Mouse (Mus musculus): ENCODE results near the gene Dync1i1. TPM values are rescaled to one million over a fixed set of nuclear protein-coding genes. Genes with fewer than 3 reads are reported as not detected.
"Not testable (repeated sequence)": the region's sequence is repeated elsewhere in the genome, so short reads cannot be mapped to it uniquely, and the experiment has no call there.

The Dync1i1 gene
- polyA plus RNA-seq (2012), result not detected in 2 replicates

DNA sequence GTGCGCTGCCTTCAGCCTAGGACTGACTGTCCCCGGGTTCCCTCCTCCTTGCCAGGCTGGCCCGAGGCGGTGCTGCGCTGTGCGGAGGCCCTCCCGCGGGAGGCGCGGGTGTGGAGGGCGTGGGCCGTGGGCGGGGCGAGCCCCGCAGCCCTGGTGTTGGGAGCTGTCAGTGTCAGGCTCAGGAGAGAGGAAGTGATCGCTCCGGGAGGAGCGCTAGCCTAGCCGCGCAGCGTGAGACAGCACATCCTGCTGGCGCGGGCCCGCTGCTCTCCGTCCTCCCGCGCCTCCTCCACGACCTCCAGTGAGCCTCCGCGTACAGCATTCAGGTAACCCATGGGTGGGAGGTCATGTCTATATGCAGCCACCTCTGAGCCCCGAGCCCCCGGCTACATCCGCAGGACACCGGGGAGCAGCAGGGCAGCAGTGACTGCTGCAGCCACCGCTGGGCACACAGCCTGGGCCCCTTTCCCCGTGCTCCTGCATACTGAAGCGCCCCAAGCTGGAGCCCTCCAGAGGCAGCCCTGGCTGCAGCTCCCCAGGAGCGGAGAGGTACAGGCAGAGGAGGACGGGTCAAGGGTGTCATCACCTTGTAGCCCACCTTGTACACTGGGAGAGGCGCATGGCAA lies at the start of gene Dync1i1:
Gene Dync1i1, plus strand, starts transcription at position 29 of the 626 bp plus-strand sequence.
- peaks cover 16% of the 10 kb centered on the region for H3K27me3 ChIP-seq (ENCODE audit: control insufficient read depth)
- H3K4me3 ChIP-seq (replicated peaks), result no peak within 1 kb of the TSS

DNA sequence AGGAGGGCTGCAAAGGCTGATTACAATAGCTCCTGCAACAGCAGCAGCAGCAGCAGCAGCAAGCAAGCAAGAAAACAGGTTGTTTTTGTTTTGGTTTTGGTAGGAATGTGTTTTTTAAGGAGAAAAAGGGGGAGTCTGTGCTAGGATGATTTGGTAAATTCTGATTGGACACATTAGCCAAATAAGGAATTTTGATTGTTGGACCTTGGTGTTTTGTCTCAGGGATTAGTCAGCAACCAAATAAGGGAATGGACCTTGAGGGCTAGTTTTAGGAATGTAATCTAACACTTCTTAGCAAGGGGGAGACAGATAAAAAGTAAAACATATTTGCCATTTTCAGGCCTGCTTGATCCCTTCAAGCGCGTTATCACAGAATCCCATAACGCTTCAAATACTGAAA lies 45.7 kb upstream of the Dync1i1 start:
- H3K27me3 ChIP-seq (ENCODE audit: control insufficient read depth), result no peaks in the 10 kb centered on the region
- no peaks in the 10 kb centered on the region for H3K9me3 ChIP-seq (ENCODE audit: control insufficient read depth, low read length)
- H3K36me3 ChIP-seq (ENCODE audit: control insufficient read depth), result no peaks in the 10 kb centered on the region
- TF ChIP-seq GATA1 (IDR thresholded peaks at IDR 0.05; ENCODE audit: low read length) (no peak), TAL1 (IDR thresholded peaks at IDR 0.05; ENCODE audit: low read length) (no peak)
- no peaks in the 10 kb centered on the region for H3K4me1 ChIP-seq (ENCODE audit: control insufficient read depth)
- H3K4me3 ChIP-seq (replicated peaks), result no peak overlapping the region

More for the DNA sequence above, at the start of gene Dync1i1:
- H3K9me3 ChIP-seq (ENCODE audit: control insufficient read depth, low read length), result no peaks in the 10 kb centered on the region
- H3K4me1 ChIP-seq (ENCODE audit: control insufficient read depth), result peaks cover 3% of the 10 kb centered on the region; the same call in 1 of the 2 replicates
- TF ChIP-seq GATA1 (IDR thresholded peaks at IDR 0.05; ENCODE audit: low read length), result no peak
- no peaks in the 10 kb centered on the region for H3K36me3 ChIP-seq (ENCODE audit: control insufficient read depth)

DNA sequence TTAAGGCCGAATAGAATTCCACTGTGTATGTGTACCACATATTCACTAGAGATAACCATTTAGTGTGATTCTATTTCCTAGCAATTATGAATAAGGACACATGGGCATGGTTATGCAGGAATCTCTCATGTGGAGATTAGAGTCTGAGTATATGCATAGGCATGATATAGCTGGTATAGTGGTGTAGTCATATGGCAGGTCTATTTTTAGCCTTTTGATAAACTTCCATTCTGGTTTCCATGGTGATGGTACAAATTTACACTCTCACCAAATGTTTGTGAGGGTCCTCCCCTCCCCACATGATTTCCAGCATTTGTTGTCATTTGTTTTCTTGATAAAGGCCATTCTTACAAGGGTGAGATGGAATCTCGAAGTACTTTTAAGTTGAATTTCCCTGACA lies 23.6 kb upstream of the Dync1i1 start:
- no peaks in the 10 kb centered on the region for H3K4me1 ChIP-seq (ENCODE audit: control insufficient read depth)
- no peak overlapping the region for H3K4me3 ChIP-seq (replicated peaks)
- no peaks in the 10 kb centered on the region for H3K36me3 ChIP-seq (ENCODE audit: control insufficient read depth)
- H3K9me3 ChIP-seq (ENCODE audit: control insufficient read depth, low read length), result no peaks in the 10 kb centered on the region
- no peaks in the 10 kb centered on the region for H3K27me3 ChIP-seq (ENCODE audit: control insufficient read depth)
- no peak for TF ChIP-seq TAL1 (IDR thresholded peaks at IDR 0.05; ENCODE audit: low read length)
- TF ChIP-seq GATA1 (IDR thresholded peaks at IDR 0.05; ENCODE audit: low read length), result no peak

DNA sequence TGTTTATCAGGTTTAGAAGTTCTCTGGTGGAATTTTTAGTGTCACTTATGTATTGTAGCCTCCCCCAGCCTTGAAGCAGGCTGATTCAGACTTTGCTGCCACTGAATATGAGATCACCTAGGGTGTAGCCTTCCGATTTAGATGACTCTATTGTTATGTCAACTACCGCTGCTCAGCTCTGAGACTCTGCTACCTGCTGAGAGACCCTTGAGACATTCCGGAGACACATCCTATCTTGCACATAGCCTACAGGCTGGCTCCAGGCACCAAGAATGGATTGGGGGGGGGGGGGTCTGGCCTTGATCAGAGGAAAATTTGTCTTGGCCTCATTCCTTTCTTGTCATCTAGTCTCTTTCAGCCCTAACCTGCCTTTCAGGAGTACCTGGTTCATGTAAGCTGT lies 17.5 kb upstream of the Dync1i1 start:
- not testable (repeated sequence) for H3K9me3 ChIP-seq (ENCODE audit: control insufficient read depth, low read length); H3K4me3 ChIP-seq (replicated peaks); H3K36me3 ChIP-seq (ENCODE audit: control insufficient read depth); H3K27me3 ChIP-seq (ENCODE audit: control insufficient read depth); H3K4me1 ChIP-seq (ENCODE audit: control insufficient read depth)

DNA sequence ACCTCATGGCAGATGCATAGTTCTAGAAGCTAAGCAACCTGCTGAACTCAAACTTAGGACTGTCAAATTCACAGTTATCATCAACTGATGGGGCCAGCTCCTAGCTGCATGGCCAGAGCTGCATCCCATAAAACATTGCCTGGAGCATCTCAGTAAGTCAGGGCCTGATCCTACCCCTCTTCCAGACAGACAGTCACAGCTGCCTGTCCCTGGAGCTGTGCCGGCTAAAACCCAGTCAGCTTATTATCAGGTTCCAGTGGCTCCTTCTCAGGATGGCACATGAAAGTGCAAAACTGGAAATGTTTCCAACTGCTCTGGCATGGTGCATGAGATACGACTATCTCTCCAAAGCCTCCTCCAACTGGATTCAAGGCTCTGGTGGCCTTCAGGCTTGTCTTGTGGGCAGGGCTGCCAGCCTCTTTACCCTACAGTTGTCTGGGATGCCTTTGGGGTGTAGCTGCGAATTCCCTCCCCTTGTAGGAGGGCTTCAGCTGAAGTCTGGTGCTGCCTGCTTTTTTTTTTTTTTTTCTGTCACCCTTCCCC lies 15.3 kb upstream of the Dync1i1 start:
- Histone ChIP-seq H3K4me1 (ENCODE audit: control insufficient read depth) (no peaks in the 10 kb centered on the region), H3K4me3 (replicated peaks) (no peak overlapping the region), H3K27me3 (ENCODE audit: control insufficient read depth) (no peaks in the 10 kb centered on the region), H3K9me3 (ENCODE audit: control insufficient read depth, low read length) (no peaks in the 10 kb centered on the region), H3K36me3 (ENCODE audit: control insufficient read depth) (no peaks in the 10 kb centered on the region)
- TF ChIP-seq GATA1 (IDR thresholded peaks at IDR 0.05; ENCODE audit: low read length) (no peak), TAL1 (IDR thresholded peaks at IDR 0.05; ENCODE audit: low read length) (no peak)

DNA sequence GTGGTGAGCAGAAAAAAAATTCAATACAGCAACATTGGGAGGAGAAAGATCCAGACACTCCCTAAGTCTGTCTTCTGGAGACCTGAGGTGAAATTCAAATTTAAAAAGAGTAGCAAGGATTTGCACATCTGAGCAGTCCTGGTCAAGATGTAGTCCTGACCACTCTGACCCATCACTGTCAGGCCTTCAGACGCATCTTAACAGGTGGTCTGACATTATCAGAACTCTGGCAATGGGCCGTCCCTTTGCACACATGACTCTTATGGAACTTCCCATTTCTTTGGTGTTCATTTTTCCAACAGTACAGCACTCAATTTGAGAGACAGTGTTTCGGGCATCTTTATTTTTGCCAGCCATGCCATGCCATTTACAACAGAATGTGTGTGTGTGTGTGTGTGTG lies 12.8 kb upstream of the Dync1i1 start:
- TF ChIP-seq GATA1 (IDR thresholded peaks at IDR 0.05; ENCODE audit: low read length) (no peak), TAL1 (IDR thresholded peaks at IDR 0.05; ENCODE audit: low read length) (no peak)
- no peaks in the 10 kb centered on the region for H3K9me3 ChIP-seq (ENCODE audit: control insufficient read depth, low read length)
- no peaks in the 10 kb centered on the region for H3K4me1 ChIP-seq (ENCODE audit: control insufficient read depth)

DNA sequence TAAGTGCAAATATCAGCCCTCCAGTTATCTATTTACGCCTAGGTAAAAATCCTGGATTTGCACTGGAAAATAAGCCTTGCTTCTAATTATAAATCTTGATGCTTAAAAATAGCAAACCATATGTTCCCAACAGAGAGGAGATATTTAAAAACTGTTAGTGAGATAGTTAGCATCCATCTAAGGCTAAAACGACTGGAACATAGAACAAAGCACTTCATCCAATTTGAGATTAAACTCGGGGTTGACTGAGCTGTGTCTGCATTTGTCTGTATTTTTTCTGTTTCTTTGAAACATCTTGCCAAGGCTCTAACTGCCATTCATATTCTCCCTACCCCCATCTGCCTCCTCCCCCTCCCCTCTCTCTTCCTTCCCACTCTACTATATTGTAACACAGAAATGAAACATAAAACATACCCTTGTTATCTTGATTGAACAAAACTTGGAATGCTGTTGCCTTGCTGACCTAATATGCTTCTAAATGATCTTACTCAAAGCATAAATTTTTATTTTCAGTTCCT lies 10.3 kb upstream of the Dync1i1 start:
- Histone ChIP-seq H3K9me3 (ENCODE audit: control insufficient read depth, low read length) (no peaks in the 10 kb centered on the region), H3K27me3 (ENCODE audit: control insufficient read depth) (no peaks in the 10 kb centered on the region), H3K36me3 (ENCODE audit: control insufficient read depth) (no peaks in the 10 kb centered on the region), H3K4me1 (ENCODE audit: control insufficient read depth) (no peaks in the 10 kb centered on the region), H3K4me3 (replicated peaks) (no peak overlapping the region)
- TF ChIP-seq GATA1 (IDR thresholded peaks at IDR 0.05; ENCODE audit: low read length) (no peak), TAL1 (IDR thresholded peaks at IDR 0.05; ENCODE audit: low read length) (no peak)

More for the DNA sequence above, 12.8 kb upstream of the Dync1i1 start:
- H3K4me3 ChIP-seq (replicated peaks), result no peak overlapping the region
- no peaks in the 10 kb centered on the region for H3K27me3 ChIP-seq (ENCODE audit: control insufficient read depth)
- H3K36me3 ChIP-seq (ENCODE audit: control insufficient read depth), result no peaks in the 10 kb centered on the region

DNA sequence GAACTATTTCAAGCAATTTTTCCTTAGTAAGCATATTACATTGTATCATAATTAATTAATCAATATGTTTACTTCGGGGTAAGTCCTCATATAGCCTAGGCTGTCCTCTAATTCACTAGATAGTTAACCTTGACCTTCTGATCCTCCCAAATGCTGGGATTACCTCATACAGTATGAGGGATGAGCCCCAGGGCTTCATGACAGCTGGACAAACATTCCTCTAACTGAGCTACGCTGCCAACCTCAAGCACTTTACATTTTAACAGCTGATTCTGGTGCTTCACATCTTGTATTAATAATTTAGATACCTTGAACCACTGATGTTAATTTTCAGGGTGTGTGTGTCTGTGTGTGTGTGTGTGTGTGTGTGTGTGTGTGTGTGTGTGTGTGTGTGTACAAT lies 6.5 kb upstream of the Dync1i1 start:
- Histone ChIP-seq H3K36me3 (ENCODE audit: control insufficient read depth) (no peaks in the 10 kb centered on the region), H3K4me3 (replicated peaks) (no peak overlapping the region), H3K27me3 (ENCODE audit: control insufficient read depth) (no peaks in the 10 kb centered on the region), H3K4me1 (ENCODE audit: control insufficient read depth) (no peaks in the 10 kb centered on the region), H3K9me3 (ENCODE audit: control insufficient read depth, low read length) (no peaks in the 10 kb centered on the region)
- TF ChIP-seq GATA1 (IDR thresholded peaks at IDR 0.05; ENCODE audit: low read length), result no peak
- no peak for TF ChIP-seq TAL1 (IDR thresholded peaks at IDR 0.05; ENCODE audit: low read length)

DNA sequence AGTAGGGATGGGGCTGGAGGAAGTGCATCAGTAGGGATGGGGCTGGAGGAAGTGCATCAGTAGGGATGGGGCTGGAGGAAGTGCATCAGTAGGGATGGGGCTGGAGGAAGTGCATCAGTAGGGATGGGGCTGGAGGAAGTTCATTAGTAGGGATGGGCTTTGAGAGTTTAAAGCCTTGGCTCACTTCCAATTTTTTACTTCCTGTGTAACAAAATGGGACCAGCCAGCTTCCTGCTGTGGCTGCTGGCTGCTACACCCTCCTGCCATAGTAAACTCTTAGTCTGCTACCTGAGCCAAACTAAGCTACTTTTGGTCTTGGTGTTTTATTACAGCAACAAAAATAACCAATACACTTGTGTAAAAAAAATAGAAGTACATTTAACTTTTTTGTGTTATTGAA lies 4.7 kb upstream of the Dync1i1 start:
- not testable (repeated sequence) for H3K4me1 ChIP-seq (ENCODE audit: control insufficient read depth); H3K9me3 ChIP-seq (ENCODE audit: control insufficient read depth, low read length); H3K27me3 ChIP-seq (ENCODE audit: control insufficient read depth); H3K4me3 ChIP-seq (replicated peaks); H3K36me3 ChIP-seq (ENCODE audit: control insufficient read depth)

DNA sequence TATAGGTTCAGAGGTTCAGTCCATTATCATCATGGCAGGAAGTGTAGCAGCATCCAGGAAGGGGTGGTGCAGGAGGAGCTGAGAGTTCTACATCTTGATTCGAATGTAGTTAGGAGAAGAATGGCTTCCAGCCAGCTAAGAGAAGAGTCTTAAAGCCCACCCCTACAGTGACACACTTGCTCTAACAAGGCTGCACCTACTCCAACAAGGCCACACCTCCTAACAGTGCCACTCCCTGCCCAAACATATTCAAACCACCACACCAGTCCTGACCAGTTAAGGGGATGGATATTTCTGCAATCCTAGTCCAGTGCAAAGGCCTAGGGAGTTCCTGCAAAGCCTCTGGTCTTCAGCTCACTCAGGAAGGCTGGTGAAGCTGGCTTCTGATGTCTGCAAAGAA lies 1.5 kb upstream of the Dync1i1 start:
- Histone ChIP-seq H3K36me3 (ENCODE audit: control insufficient read depth) (no peaks in the 10 kb centered on the region), H3K27me3 (ENCODE audit: control insufficient read depth) (peaks cover 16% of the 10 kb centered on the region), H3K9me3 (ENCODE audit: control insufficient read depth, low read length) (no peaks in the 10 kb centered on the region), H3K4me3 (replicated peaks) (no peak overlapping the region), H3K4me1 (ENCODE audit: control insufficient read depth) (peaks cover 3% of the 10 kb centered on the region; the same call in 1 of the 2 replicates)
- TF ChIP-seq TAL1 (IDR thresholded peaks at IDR 0.05; ENCODE audit: low read length), result no peak
- no peak for TF ChIP-seq GATA1 (IDR thresholded peaks at IDR 0.05; ENCODE audit: low read length)
